30 mouse cellular contexts compared by ENCODE assay signal in the genomic region with DNA sequence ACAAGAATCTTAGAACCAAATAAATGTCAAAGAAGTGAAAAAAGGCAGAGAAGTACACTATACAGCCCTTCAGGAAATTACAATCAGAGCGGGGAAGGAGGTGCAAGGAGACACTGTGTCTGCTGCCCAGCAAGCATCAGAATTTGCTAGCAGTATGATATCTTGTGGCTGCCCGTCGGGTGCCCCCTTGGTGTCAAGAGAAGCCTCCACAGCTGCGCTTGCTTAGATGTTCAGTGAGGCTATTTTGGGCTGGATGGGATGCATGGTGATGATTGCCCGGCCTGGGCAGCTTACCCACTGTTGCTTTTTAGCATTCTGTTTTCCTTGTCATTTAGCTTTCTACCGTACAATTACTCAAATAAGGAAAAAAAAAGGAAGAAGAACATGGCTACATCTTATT. TPM values are rescaled to one million over a fixed set of nuclear protein-coding genes. Genes with fewer than 3 reads are reported as not detected.
DNase-seq lines count a peak whose midpoint lies in the region; ATAC-seq and TF ChIP-seq lines count a peak whose summit lies in the region.
"Had no signal": no experiment of that assay in that cellular context is flagged by ENCODE, and none has a peak within 500 bp of the region (broad histone marks: within the 10 kb centered on the region; RNA-seq: fewer than 3 reads in every experiment).

No protein-coding gene starts in this region.

- no peak overlapping the region for H3K4me3 ChIP-seq in heart, adult 2 months
- no peak overlapping the region for H3K4me3 ChIP-seq in heart, embryonic 14.5 days (ENCODE audit: control insufficient read depth in 1 of 2, insufficient read depth in 1 of 2, low read depth in 1 of 2, low read length in 2 of 2)
- no peak overlapping the region for H3K4me3 ChIP-seq in forebrain, embryonic 11.5 days (ENCODE audit: low read depth, low read length)
- H3K4me3 ChIP-seq: embryonic facial prominence, embryonic 12.5 days; forebrain, embryonic 10.5 days; kidney, embryonic 15.5 days; layer of hippocampus, adult 2 months; left cerebral cortex, adult 2 months; limb, embryonic 12.5 days; liver, embryonic 15.5 days; lung, embryonic 15.5 days; neural tube, embryonic 13.5 days had no signal

- no peak for TF ChIP-seq POLR2A in heart, adult 2 months (IDR thresholded peaks at IDR 0.05; ENCODE audit: insufficient read depth, low read depth, low read length)

- peak in 1 of 2 experiments; percentile 15 for DNase-seq in heart, adult 2 months
- DNase-seq in heart, postnatal 25 days (ENCODE audit: low spot score): no peak
- peak; percentile 8 to 19 for DNase-seq in heart, postnatal 14 days
- no peak for DNase-seq in forebrain, embryonic 11.5 days (ENCODE audit: low spot score)
- DNase-seq in adipocyte (ENCODE audit: low spot score): no peak
- no peak for DNase-seq in ovary, postnatal 14 days (ENCODE audit: low spot score)
- DNase-seq: adrenal gland, adult 2 months; adrenal gland, postnatal 36 days; cerebellum, adult 2 months; cerebellum, postnatal 36 days; embryo, embryonic 11 days; gastrocnemius, postnatal 10 days; kidney, postnatal 36 days; thymus, adult 2 months; thymus, postnatal 36 days had no signal

- no peak overlapping the region for H3K9ac ChIP-seq in heart, adult 2 months (ENCODE audit: low read depth, low read length)
- H3K9ac ChIP-seq in heart, embryonic 14.5 days (ENCODE audit: low read length): no peak overlapping the region
- H3K9ac ChIP-seq in forebrain, embryonic 11.5 days (ENCODE audit: low read length): no peak overlapping the region
- H3K9ac ChIP-seq: embryonic facial prominence, embryonic 12.5 days; hindbrain, embryonic 14.5 days; kidney, embryonic 15.5 days; limb, embryonic 12.5 days; liver, embryonic 15.5 days; lung, embryonic 15.5 days; neural tube, embryonic 13.5 days had no signal

- no peaks in the 10 kb centered on the region for H3K4me1 ChIP-seq in heart, adult 2 months (ENCODE audit: control insufficient read depth, insufficient read depth, low read length)
- H3K4me1 ChIP-seq in heart, embryonic 14.5 days (ENCODE audit: control insufficient read depth in 2 of 2, insufficient read depth in 2 of 2, low read length in 2 of 2): peaks cover 2 to 29% of the 10 kb centered on the region in 2 experiments
- no peaks in the 10 kb centered on the region for H3K4me1 ChIP-seq in forebrain, embryonic 11.5 days (replicated peaks; ENCODE audit: control insufficient read depth, insufficient read depth, low read length)
- H3K4me1 ChIP-seq: embryonic facial prominence, embryonic 12.5 days; forebrain, embryonic 10.5 days; kidney, embryonic 15.5 days; limb, embryonic 12.5 days; liver, embryonic 15.5 days; lung, embryonic 15.5 days; neural tube, embryonic 13.5 days had no signal

- 25% methylated on average over 6 of the region's 6 CpGs for WGBS in heart, adult 2 months
- WGBS in heart, embryonic 14.5 days: 10% methylated on average over 6 of the region's 6 CpGs
- 85% methylated on average over 6 of the region's 6 CpGs for WGBS in forebrain, embryonic 11.5 days

- intact Hi-C loops in heart, adult 2 months (cut with DNase I): loop anchor here (5.0 to 10.0 kb wide), 3 partner anchors 63 to 555 kb away; no protein-coding TSS in a partner anchor
- intact Hi-C loops in heart, postnatal 25 days (cut with DNase I): loop anchor here (2.0 to 5.0 kb wide), 3 partner anchors 299 to 468 kb away; no protein-coding TSS in a partner anchor
- intact Hi-C loops in heart, postnatal 14 days (cut with DNase I): loop anchor here (10.0 kb wide), 1 partner anchor 305 kb away; no protein-coding TSS in a partner anchor

- no peaks in the 10 kb centered on the region for H3K79me2 ChIP-seq in heart, adult 2 months (replicated peaks; ENCODE audit: control insufficient read depth, insufficient read depth, low read length)

- TF ChIP-seq EP300 in heart, adult 2 months (IDR thresholded peaks at IDR 0.05; ENCODE audit: insufficient read depth, low read depth, low read length): no peak

- H3K27me3 ChIP-seq in heart, adult 2 months (ENCODE audit: control insufficient read depth, insufficient read depth, low read length): no peaks in the 10 kb centered on the region
- H3K27me3 ChIP-seq in heart, embryonic 14.5 days (ENCODE audit: control insufficient read depth, insufficient read depth, low read length): no peaks in the 10 kb centered on the region
- no peaks in the 10 kb centered on the region for H3K27me3 ChIP-seq in forebrain, embryonic 11.5 days (ENCODE audit: control insufficient read depth, insufficient read depth, low read length)
- H3K27me3 ChIP-seq: embryonic facial prominence, embryonic 12.5 days; kidney, embryonic 15.5 days; liver, embryonic 15.5 days; lung, embryonic 15.5 days; neural tube, embryonic 13.5 days had no signal

- no peak overlapping the region for H3K27ac ChIP-seq in heart, adult 2 months
- no peak overlapping the region; a peak in 2 of 4 replicates for H3K27ac ChIP-seq in heart, embryonic 14.5 days (replicated peaks in 1 of 2; ENCODE audit: control insufficient read depth in 1 of 2, insufficient read depth in 1 of 2, low read depth in 2 of 2, low read length in 2 of 2)
- H3K27ac ChIP-seq in forebrain, embryonic 11.5 days (ENCODE audit: low read depth, low read length): no peak overlapping the region
- H3K27ac ChIP-seq: embryonic facial prominence, embryonic 12.5 days; forebrain, embryonic 10.5 days; hindbrain, embryonic 14.5 days; kidney, embryonic 15.5 days; layer of hippocampus, adult 2 months; left cerebral cortex, adult 2 months; limb, embryonic 12.5 days; liver, embryonic 15.5 days; lung, embryonic 15.5 days; neural tube, embryonic 13.5 days had no signal

- TF ChIP-seq CTCF in heart, adult 2 months (IDR thresholded peaks at IDR 0.05): peak; percentile 36

- ATAC-seq in heart, embryonic 14.5 days (ENCODE audit: insufficient number of reproducible peaks, insufficient read depth, low FRiP score, low read depth): peak; percentile 47; the same call in 1 of the 2 replicates
- ATAC-seq in forebrain, embryonic 11.5 days (replicated peaks; ENCODE audit: low FRiP score): no peak
- ATAC-seq: forebrain, embryonic 16.5 days; intestine, postnatal 0 days; midbrain, embryonic 16.5 days had no signal

- no peak overlapping the region for H3K4me2 ChIP-seq in heart, embryonic 14.5 days (ENCODE audit: low read length)
- no peak overlapping the region for H3K4me2 ChIP-seq in forebrain, embryonic 11.5 days (ENCODE audit: low read depth, low read length, severe bottlenecking)
- H3K4me2 ChIP-seq: embryonic facial prominence, embryonic 12.5 days; hindbrain, embryonic 14.5 days; kidney, embryonic 15.5 days; limb, embryonic 12.5 days; liver, embryonic 15.5 days; lung, embryonic 15.5 days; midbrain, embryonic 11.5 days; neural tube, embryonic 13.5 days had no signal

- H3K36me3 ChIP-seq in heart, adult 2 months (ENCODE audit: control insufficient read depth, insufficient read depth, low read length): no peaks in the 10 kb centered on the region
- H3K36me3 ChIP-seq in heart, embryonic 14.5 days (ENCODE audit: control insufficient read depth, insufficient read depth, low read length): no peaks in the 10 kb centered on the region
- no peaks in the 10 kb centered on the region for H3K36me3 ChIP-seq in forebrain, embryonic 11.5 days (ENCODE audit: control insufficient read depth, insufficient read depth, low read length)
- H3K36me3 ChIP-seq: embryonic facial prominence, embryonic 12.5 days; forebrain, embryonic 10.5 days; kidney, embryonic 15.5 days; limb, embryonic 12.5 days; liver, embryonic 15.5 days; lung, embryonic 15.5 days; neural tube, embryonic 13.5 days had no signal

- no peaks in the 10 kb centered on the region for H3K9me3 ChIP-seq in heart, embryonic 14.5 days (ENCODE audit: control insufficient read depth, low read length)
- no peaks in the 10 kb centered on the region for H3K9me3 ChIP-seq in forebrain, embryonic 11.5 days (ENCODE audit: control insufficient read depth, low read length)
- H3K9me3 ChIP-seq: embryonic facial prominence, embryonic 12.5 days; forebrain, embryonic 10.5 days; kidney, embryonic 15.5 days; limb, embryonic 12.5 days; liver, embryonic 15.5 days; lung, embryonic 15.5 days; neural tube, embryonic 13.5 days had no signal

RNA-seq across cellular contexts. Expression of a gene that starts 32.0 kb away (rescaled TPM):
- 100 to 1,000 TPM; 129 to 146 TPM for total RNA-seq in heart, adult 2 months (2021)
- 27.9 and 46.5 TPM in 2 replicates for polyA plus RNA-seq in heart, adult 2 months (2012; rRNA removed)
- total RNA-seq in heart, postnatal 25 days (2021): 100 to 1,000 TPM; 132 to 133 TPM
- 66.9 and 73.8 TPM in 2 replicates for polyA plus RNA-seq in heart, embryonic 14.5 days (2014; fragmentation: Nextera tagmentation; extraction: Ambion mirVana)
- total RNA-seq in heart, postnatal 14 days (2021): 100 to 1,000 TPM; 120 to 159 TPM
- polyA plus RNA-seq in forebrain, embryonic 11.5 days (2014; fragmentation: Nextera tagmentation; extraction: Ambion mirVana): 2.8 and 4.3 TPM in 2 replicates

Comparison
In these comparisons a context has a peak if more than half of its experiments do, and no peak if none do; other contexts are left out.
1. DNase-seq: peak in heart, postnatal 14 days (2 of 2); none in heart, postnatal 25 days (single experiment), forebrain, embryonic 11.5 days (single experiment), adipocyte (single experiment) and ovary, postnatal 14 days (single experiment).